Mouse (Mus musculus) small intestine, adult 2 months (tissue): ENCODE results near the gene Plekhm2. TPM values are rescaled to one million over a fixed set of nuclear protein-coding genes. Genes with fewer than 3 reads are reported as not detected.

ENCODE experiments used
- H3K27ac ChIP-seq: fragments of 200-500 bp; 2 replicates; pipeline ENCODE4 v1.5.1; 2012; ENCODE audit warnings: low read depth, low read length, control low read depth, inconsistent platforms; ENCODE audit not compliant: insufficient read depth
- H3K27me3 ChIP-seq: fragments of 200-500 bp; 2 replicates; pipeline ENCODE4 v1.6.1; 2012; ENCODE audit warnings: mild to moderate bottlenecking, moderate library complexity, low read length, inconsistent platforms; ENCODE audit not compliant: control insufficient read depth, insufficient read depth
- H3K36me3 ChIP-seq: fragments of 200-500 bp; 2 replicates; pipeline ENCODE4 v1.6.1; 2012; ENCODE audit warnings: mild to moderate bottlenecking, low read length, control low read depth, inconsistent platforms; ENCODE audit not compliant: control insufficient read depth, insufficient read depth
- H3K4me1 ChIP-seq: fragments of 200-500 bp; 2 replicates; pipeline ENCODE4 v1.6.1; 2012; ENCODE audit warnings: low read length, inconsistent platforms, mixed read lengths; ENCODE audit not compliant: control insufficient read depth, insufficient read depth, insufficient read length
- H3K4me3 ChIP-seq: fragments of 200-500 bp; 2 replicates; pipeline ENCODE4 v1.5.1; 2012; ENCODE audit warnings: low read depth, mild to moderate bottlenecking, control low read depth, inconsistent platforms, low read length, moderate library complexity
- CTCF ChIP-seq: fragments of 200-500 bp; IDR thresholded peaks from 2 replicates; pipeline ENCODE4 v1.5.1; 2012; ENCODE audit warnings: low read depth, mild to moderate bottlenecking, control low read depth, inconsistent platforms, low read length, moderate library complexity, mixed read lengths; ENCODE audit not compliant: insufficient replicate concordance, insufficient read length; ENCODE audit errors: extremely low read depth
- POLR2A ChIP-seq: fragments of 200-500 bp; IDR thresholded peaks from 2 replicates; pipeline ENCODE4 v1.6.1; 2012; ENCODE audit warnings: low read depth, mild to moderate bottlenecking, control low read depth, inconsistent platforms, low read length, moderate library complexity
- WGBS: fragments of 180-500 bp; shearing (Covaris S2); methylation state at CpG from one replicate; pipeline ENCODE4 v1.1.7; 2018; 5-methylcytosine and 5-hydroxymethylcytosine counted together
- polyA plus RNA-seq: library from polyadenylated mRNA; depleted of rRNA; stranded (reverse); fragments of >200 nt; gene quantifications from 2 replicates; pipeline ENCODE4 v1.2.3, GENCODE M21; 2012

Gene Plekhm2
- polyA plus RNA-seq, 1 experiment: 17.0 TPM

DNA sequence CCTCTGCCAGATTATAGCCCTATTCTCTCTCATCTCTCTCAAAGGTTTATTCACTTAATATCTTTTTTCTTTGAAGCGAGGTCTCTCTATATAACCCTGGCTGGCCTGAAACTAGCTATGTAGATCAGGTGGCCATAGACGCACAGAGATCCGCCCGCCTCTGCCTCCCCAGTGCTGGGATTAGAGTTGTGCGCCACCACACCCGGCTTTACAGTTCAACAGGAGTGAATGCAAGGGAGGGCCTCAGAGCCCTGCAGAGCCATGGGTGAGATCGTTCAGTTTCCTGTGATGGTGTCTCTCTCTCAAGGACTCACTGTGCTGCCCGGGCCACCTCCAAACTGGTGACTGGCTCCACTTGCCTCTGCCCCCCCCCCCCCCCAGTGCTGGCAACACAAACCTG, 40.6 kb downstream of the Plekhm2 start:
- H3K27me3 ChIP-seq: no peaks in the 10 kb centered on the region
- peaks cover 11% of the 10 kb centered on the region for H3K36me3 ChIP-seq
- no peak for TF ChIP-seq POLR2A
- no peak for TF ChIP-seq CTCF
- peaks cover 24% of the 10 kb centered on the region for H3K4me1 ChIP-seq
- no peak overlapping the region for H3K4me3 ChIP-seq
- WGBS: 85% methylated on average over 8 of the region's 8 CpGs
- peak overlapping the region; percentile 2; the same call in 1 of the 2 replicates for H3K27ac ChIP-seq

DNA sequence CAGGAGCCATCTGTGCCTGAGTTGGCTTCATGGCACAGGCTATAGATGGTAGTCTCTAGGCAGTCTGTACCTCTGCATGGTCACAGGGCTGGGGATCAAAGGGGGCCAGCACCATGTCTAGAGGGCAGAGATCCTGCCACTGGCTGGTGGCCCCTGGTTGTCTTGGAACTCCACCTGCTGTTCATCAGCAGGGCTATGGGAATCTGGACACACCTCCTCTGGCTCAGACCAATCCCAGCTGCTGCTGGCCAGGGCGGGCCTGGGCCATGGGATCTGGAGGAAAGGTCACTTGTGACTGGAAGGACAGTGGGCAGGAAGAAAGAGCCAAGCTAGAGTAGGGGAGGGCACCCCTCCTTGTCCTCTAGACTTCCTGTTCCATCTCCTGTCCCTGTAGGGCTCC, 41.0 kb downstream of the Plekhm2 start, which contains the start of gene Slc25a34:
Gene Slc25a34 (minus strand): TSS at position 156 of the 400 bp plus-strand sequence.
- WGBS: 13% methylated on average over 1 of the region's 1 CpGs
- peaks cover 28% of the 10 kb centered on the region for H3K4me1 ChIP-seq
- peak within 1 kb of the TSS; percentile 82 for H3K27ac ChIP-seq
- peaks cover 11% of the 10 kb centered on the region for H3K36me3 ChIP-seq
- no peak for TF ChIP-seq CTCF
- TF ChIP-seq POLR2A: peak; percentile 46; the same call in 1 of the 2 replicates
- H3K27me3 ChIP-seq: no peaks in the 10 kb centered on the region
- H3K4me3 ChIP-seq: peak within 1 kb of the TSS; percentile 58

DNA sequence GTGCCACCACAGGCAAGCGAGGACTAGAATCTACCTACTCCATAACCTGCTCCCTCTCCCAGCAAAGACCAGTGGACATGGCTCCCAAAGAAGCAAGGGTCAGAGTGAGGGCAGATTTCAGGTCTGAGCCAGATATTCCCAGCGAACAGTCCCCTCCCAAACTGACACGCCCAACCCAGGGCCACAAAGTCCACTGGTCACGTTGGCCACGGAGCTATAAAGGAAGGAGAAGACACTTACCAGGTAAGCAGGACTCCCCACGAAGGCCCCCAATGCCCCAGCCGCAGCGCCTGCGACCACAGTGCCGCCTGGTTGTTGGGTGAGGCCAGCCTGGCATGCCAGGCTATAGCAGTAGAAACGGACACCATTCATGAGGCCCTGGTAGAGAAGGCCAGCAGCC, 41.7 kb downstream of the Plekhm2 start:
- Histone ChIP-seq H3K4me3 (peak overlapping the region; percentile 58), H3K36me3 (peaks cover 6% of the 10 kb centered on the region), H3K27me3 (no peaks in the 10 kb centered on the region), H3K4me1 (peaks cover 28% of the 10 kb centered on the region), H3K27ac (peak overlapping the region; percentile 82)
- no peak for TF ChIP-seq POLR2A
- TF ChIP-seq CTCF: no peak
- WGBS: 35% methylated on average over 11 of the region's 11 CpGs

GRCm38 (mm10) chr4:141622580-141622979, 42.1 kb downstream of the Plekhm2 start:
- H3K27me3 ChIP-seq: no peaks in the 10 kb centered on the region
- H3K36me3 ChIP-seq: peaks cover 3% of the 10 kb centered on the region
- no peak for TF ChIP-seq POLR2A
- TF ChIP-seq CTCF: no peak
- WGBS: 85% methylated on average over 5 of the region's 5 CpGs
- H3K27ac ChIP-seq: peak overlapping the region; percentile 82
- no peak overlapping the region for H3K4me3 ChIP-seq
- peaks cover 31% of the 10 kb centered on the region for H3K4me1 ChIP-seq

DNA sequence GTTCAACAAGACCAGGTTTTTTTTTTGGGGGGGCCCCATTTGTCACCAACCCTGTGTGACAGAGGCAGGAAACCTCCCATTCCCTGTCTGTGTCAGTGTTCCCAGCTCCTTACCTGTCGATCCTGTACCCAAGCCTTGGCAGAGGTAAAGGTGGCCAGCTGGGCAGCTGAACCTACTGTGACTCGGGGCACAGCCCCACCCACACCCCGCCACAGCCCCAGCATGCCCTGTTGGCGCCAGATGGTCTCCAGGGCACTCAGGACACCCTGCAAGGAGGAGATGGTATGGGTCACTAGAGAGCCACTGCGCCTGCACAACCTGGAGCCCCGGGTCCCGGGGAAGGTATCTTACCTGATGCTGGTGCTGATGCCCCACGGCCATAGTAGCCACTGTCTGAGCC, 42.6 kb downstream of the Plekhm2 start:
- Histone ChIP-seq H3K27ac (no peak overlapping the region), H3K4me1 (peaks cover 31% of the 10 kb centered on the region), H3K4me3 (0 out of 2 replicates have a peak overlapping the region, but pooled peaks have one; percentile 6), H3K27me3 (no peaks in the 10 kb centered on the region), H3K36me3 (peaks cover 2% of the 10 kb centered on the region)
- TF ChIP-seq POLR2A: no peak
- TF ChIP-seq CTCF: no peak
- WGBS: 75% methylated on average over 8 of the region's 8 CpGs

GRCm38 (mm10) chr4:141621297-141621696, 43.4 kb downstream of the Plekhm2 start:
- no peak for TF ChIP-seq CTCF
- TF ChIP-seq POLR2A: no peak
- H3K4me3 ChIP-seq: no peak overlapping the region
- WGBS: 89% methylated on average over 8 of the region's 8 CpGs

DNA sequence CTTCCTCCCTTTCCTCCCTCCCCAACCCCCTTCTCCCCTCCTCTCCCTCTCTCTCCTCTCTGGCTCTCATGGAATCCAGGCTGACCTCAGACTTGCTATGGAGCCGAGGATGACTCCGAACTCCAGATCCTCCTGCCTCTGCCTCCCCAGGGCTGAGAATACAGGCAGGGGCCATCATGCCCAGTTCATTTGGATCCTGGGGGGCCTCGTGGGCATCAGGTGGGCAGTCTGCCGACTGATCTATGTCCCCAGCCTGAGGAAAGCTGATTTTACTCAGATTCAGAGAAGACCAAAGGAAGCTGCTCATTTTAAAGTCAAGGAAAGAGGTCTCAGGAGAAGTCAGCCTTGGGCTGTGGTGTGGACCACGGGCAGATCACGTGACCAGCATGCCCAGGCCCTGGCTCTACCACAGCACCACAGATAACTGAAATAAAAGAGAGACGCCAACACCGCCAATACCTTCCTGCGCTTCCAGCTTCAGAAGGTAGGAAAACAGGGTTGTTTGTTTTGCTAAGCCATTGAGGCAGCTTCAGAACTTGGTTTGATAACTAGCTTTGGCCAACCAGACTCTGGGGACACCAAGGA, 45.3 kb downstream of the Plekhm2 start:
- Histone ChIP-seq H3K36me3 (peaks cover 8% of the 10 kb centered on the region), H3K4me3 (peak overlapping the region; percentile 90; the same call in 1 of the 2 replicates), H3K27me3 (no peaks in the 10 kb centered on the region), H3K27ac (no peak overlapping the region), H3K4me1 (peaks cover 42% of the 10 kb centered on the region)
- TF ChIP-seq POLR2A (no peak), CTCF (no peak)
- 72% methylated on average over 9 of the region's 9 CpGs for WGBS

More at GRCm38 (mm10) chr4:141621297-141621696, 43.4 kb downstream of the Plekhm2 start:
- Histone ChIP-seq H3K4me1 (peaks cover 37% of the 10 kb centered on the region), H3K36me3 (no peaks in the 10 kb centered on the region), H3K27ac (no peak overlapping the region), H3K27me3 (no peaks in the 10 kb centered on the region)
